Comparison of ENCODE assay signal across 10 mouse cellular contexts in the genomic region with DNA sequence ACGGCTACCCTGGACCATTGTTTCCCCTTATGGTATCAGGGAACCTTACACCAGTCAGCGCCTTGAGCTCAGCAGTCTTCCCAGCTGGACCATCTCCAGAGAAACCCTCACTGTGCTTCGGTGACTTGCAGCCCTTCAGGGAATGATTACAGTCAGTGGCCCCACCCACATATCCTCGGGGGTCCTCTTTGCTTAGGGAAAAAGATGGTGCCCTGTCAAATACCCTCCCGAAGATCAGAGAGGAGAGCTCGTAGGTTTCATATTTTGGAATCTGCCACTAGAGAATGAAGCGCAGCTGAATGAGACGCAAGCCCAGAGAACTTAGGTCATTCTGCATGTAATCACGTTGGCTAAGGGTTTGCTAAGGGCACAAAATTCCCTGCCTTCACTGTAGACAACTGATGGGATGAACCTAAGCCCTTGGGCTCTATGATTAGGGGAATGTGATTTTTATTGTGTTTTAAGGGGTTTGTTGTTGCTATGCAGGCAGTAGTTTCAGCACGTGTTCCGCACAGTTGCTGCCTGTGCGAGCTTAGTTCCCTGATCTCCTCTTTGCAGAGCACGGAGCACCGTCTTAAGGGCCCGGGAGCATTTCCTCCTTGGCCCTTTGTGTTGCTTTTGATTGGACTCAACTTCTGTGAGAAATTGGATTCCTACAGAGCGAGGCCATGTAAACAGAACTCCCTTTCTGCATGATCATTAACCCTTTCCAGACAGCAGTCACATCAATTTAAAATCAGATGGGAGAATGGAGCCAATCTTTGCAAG. TPM values are rescaled to one million over a fixed set of nuclear protein-coding genes. Genes with fewer than 3 reads are reported as not detected.
DNase-seq lines count a peak whose midpoint lies in the region; ATAC-seq and TF ChIP-seq lines count a peak whose summit lies in the region.
"Had no signal": no experiment of that assay in that cellular context is flagged by ENCODE, and none has a peak within 500 bp of the region (broad histone marks: within the 10 kb centered on the region; RNA-seq: fewer than 3 reads in every experiment).

No protein-coding gene starts in this region.

- WGBS in liver, embryonic 11.5 days: 31% methylated on average over 16 of the region's 16 CpGs
- 14% methylated on average over 16 of the region's 16 CpGs for WGBS in liver, postnatal 0 days (ENCODE audit: insufficient replicate concordance)
- WGBS in forebrain, embryonic 15.5 days: 4% methylated on average over 16 of the region's 16 CpGs
- 3% methylated on average over 16 of the region's 16 CpGs for WGBS in limb, embryonic 14.5 days
- WGBS in stomach, embryonic 15.5 days: 5% methylated on average over 16 of the region's 16 CpGs

- H3K36me3 ChIP-seq in liver, embryonic 11.5 days (ENCODE audit: control insufficient read depth, insufficient read depth, low read length): no peaks in the 10 kb centered on the region
- no peaks in the 10 kb centered on the region for H3K36me3 ChIP-seq in liver, postnatal 0 days (replicated peaks; ENCODE audit: insufficient read depth, low read length)
- H3K36me3 ChIP-seq in forebrain, embryonic 15.5 days: no peaks in the 10 kb centered on the region
- H3K36me3 ChIP-seq in limb, embryonic 14.5 days (ENCODE audit: control insufficient read depth, insufficient read depth, low read length): no peaks in the 10 kb centered on the region
- H3K36me3 ChIP-seq in stomach, embryonic 15.5 days: no peaks in the 10 kb centered on the region

- no peak for TF ChIP-seq CTCF in liver, postnatal 0 days (IDR thresholded peaks at IDR 0.05; ENCODE audit: low read depth)

- no peak for TF ChIP-seq EP300 in liver, postnatal 0 days (IDR thresholded peaks at IDR 0.05; ENCODE audit: low read depth)

- peaks cover 3% of the 10 kb centered on the region; the same call in 1 of the 2 replicates for H3K4me1 ChIP-seq in liver, embryonic 11.5 days (replicated peaks; ENCODE audit: control insufficient read depth, insufficient read depth, low read length)
- H3K4me1 ChIP-seq in liver, postnatal 0 days (ENCODE audit: insufficient read depth): peaks cover 3% of the 10 kb centered on the region; the same call in 1 of the 2 replicates
- H3K4me1 ChIP-seq in forebrain, embryonic 15.5 days: peaks cover 8% of the 10 kb centered on the region; the same call in 1 of the 2 replicates
- peaks cover 20% of the 10 kb centered on the region for H3K4me1 ChIP-seq in limb, embryonic 14.5 days (ENCODE audit: control insufficient read depth, insufficient read depth, low read length)
- H3K4me1 ChIP-seq in stomach, embryonic 15.5 days: peaks cover 13% of the 10 kb centered on the region

- no peak for DNase-seq in liver, embryonic 11.5 days (ENCODE audit: low spot score)
- no peak for DNase-seq in liver, postnatal 0 days
- no peak for DNase-seq in limb, embryonic 14.5 days (ENCODE audit: low spot score)
- no peak for DNase-seq in gastrocnemius, adult 8-10 months (ENCODE audit: low spot score in 2 of 2)
- no peak for DNase-seq in cerebellum, adult 8-10 months
- no peak for DNase-seq in adrenal gland, adult 2 months
- DNase-seq: cerebellum, adult 11 months; kidney, postnatal 25 days had no signal

- H3K27ac ChIP-seq in liver, embryonic 11.5 days (ENCODE audit: low read depth, low read length): no peak overlapping the region
- no peak overlapping the region for H3K27ac ChIP-seq in liver, postnatal 0 days (ENCODE audit: low read depth)
- H3K27ac ChIP-seq in forebrain, embryonic 15.5 days (replicated peaks): no peak overlapping the region
- H3K27ac ChIP-seq in limb, embryonic 14.5 days (replicated peaks; ENCODE audit: low read depth, low read length): 0 out of 2 replicates have a peak overlapping the region, but pooled peaks have one; percentile 38
- 0 out of 2 replicates have a peak overlapping the region, but pooled peaks have one; percentile 41 for H3K27ac ChIP-seq in stomach, embryonic 15.5 days

- no peak for ATAC-seq in liver, embryonic 11.5 days (replicated peaks; ENCODE audit: low FRiP score)
- no peak for ATAC-seq in liver, postnatal 0 days
- ATAC-seq in forebrain, embryonic 15.5 days (replicated peaks): no peak
- ATAC-seq in limb, embryonic 14.5 days (ENCODE audit: low FRiP score, low read depth): peak; percentile 41; the same call in 1 of the 2 replicates
- ATAC-seq in stomach, embryonic 15.5 days (ENCODE audit: insufficient read depth, low FRiP score, low read depth): peak; percentile 22; the same call in 1 of the 2 replicates

- H3K27me3 ChIP-seq in liver, embryonic 11.5 days (replicated peaks; ENCODE audit: control insufficient read depth, insufficient read depth, low read length): no peaks in the 10 kb centered on the region; the same call in 1 of the 2 replicates
- H3K27me3 ChIP-seq in liver, postnatal 0 days (ENCODE audit: insufficient read depth, low read length): no peaks in the 10 kb centered on the region
- H3K27me3 ChIP-seq in forebrain, embryonic 15.5 days: no peaks in the 10 kb centered on the region
- no peaks in the 10 kb centered on the region for H3K27me3 ChIP-seq in limb, embryonic 14.5 days (ENCODE audit: control insufficient read depth, insufficient read depth, low read length)
- H3K27me3 ChIP-seq in stomach, embryonic 15.5 days (replicated peaks): no peaks in the 10 kb centered on the region

- no peaks in the 10 kb centered on the region for H3K9me3 ChIP-seq in liver, embryonic 11.5 days (ENCODE audit: control insufficient read depth, low read length)
- no peaks in the 10 kb centered on the region for H3K9me3 ChIP-seq in liver, postnatal 0 days (ENCODE audit: low read length)
- no peaks in the 10 kb centered on the region for H3K9me3 ChIP-seq in forebrain, embryonic 15.5 days
- H3K9me3 ChIP-seq in limb, embryonic 14.5 days (ENCODE audit: control insufficient read depth, low read length): no peaks in the 10 kb centered on the region
- no peaks in the 10 kb centered on the region for H3K9me3 ChIP-seq in stomach, embryonic 15.5 days

- no peak overlapping the region for H3K4me3 ChIP-seq in liver, embryonic 11.5 days (ENCODE audit: low read depth, low read length)
- no peak overlapping the region for H3K4me3 ChIP-seq in liver, postnatal 0 days (ENCODE audit: low read depth, low read length)
- H3K4me3 ChIP-seq in forebrain, embryonic 15.5 days: peak overlapping the region; percentile 16
- H3K4me3 ChIP-seq in limb, embryonic 14.5 days (replicated peaks; ENCODE audit: low read length): peak overlapping the region; percentile 16
- H3K4me3 ChIP-seq in stomach, embryonic 15.5 days (replicated peaks): peak overlapping the region; percentile 18

- no peak overlapping the region for H3K9ac ChIP-seq in liver, embryonic 11.5 days (ENCODE audit: low read depth, low read length)
- no peak overlapping the region for H3K9ac ChIP-seq in liver, postnatal 0 days (replicated peaks)
- no peak overlapping the region for H3K9ac ChIP-seq in forebrain, embryonic 15.5 days (replicated peaks)
- no peak overlapping the region for H3K9ac ChIP-seq in limb, embryonic 14.5 days (ENCODE audit: low read depth, low read length, severe bottlenecking)
- no peak overlapping the region for H3K9ac ChIP-seq in stomach, embryonic 15.5 days

- TF ChIP-seq POLR2A in limb, embryonic 14.5 days (IDR thresholded peaks at IDR 0.05; ENCODE audit: borderline replicate concordance, extremely low read depth, insufficient read depth, insufficient read length): no peak

- H3K4me2 ChIP-seq in liver, embryonic 11.5 days: peak overlapping the region; percentile 24
- no peak overlapping the region for H3K4me2 ChIP-seq in liver, postnatal 0 days (ENCODE audit: low read depth, low read length)
- peak overlapping the region; percentile 40 for H3K4me2 ChIP-seq in forebrain, embryonic 15.5 days (replicated peaks)
- peak overlapping the region; percentile 37 for H3K4me2 ChIP-seq in limb, embryonic 14.5 days (replicated peaks; ENCODE audit: low read depth, low read length, severe bottlenecking)
- H3K4me2 ChIP-seq in stomach, embryonic 15.5 days: peak overlapping the region; percentile 52

RNA-seq across cellular contexts. Expression of a gene that starts 21.7 kb away (rescaled TPM):
- 47.3 and 54.6 TPM in 2 replicates for polyA plus RNA-seq in liver, embryonic 11.5 days (2014; fragmentation: Nextera tagmentation; extraction: Ambion mirVana)
- polyA plus RNA-seq in liver, postnatal 0 days (2015; fragmentation: Nextera tagmentation; extraction: Ambion mirVana): 8.3 and 9.1 TPM in 2 replicates
- polyA plus RNA-seq in forebrain, embryonic 15.5 days (2015; fragmentation: Nextera tagmentation; extraction: Ambion mirVana): 33.1 and 35.8 TPM in 2 replicates
- polyA plus RNA-seq in limb, embryonic 14.5 days (2012; rRNA removed): 27.1 and 27.7 TPM in 2 replicates
- polyA plus RNA-seq in limb, embryonic 14.5 days (2014; fragmentation: Nextera tagmentation; extraction: Ambion mirVana): 26.7 and 26.9 TPM in 2 replicates
- 24.1 and 26.9 TPM in 2 replicates for polyA plus RNA-seq in stomach, embryonic 15.5 days (2015; fragmentation: Nextera tagmentation; extraction: Ambion mirVana)
- 10 to 100 TPM; 19.5 to 20.6 (median 19.7) TPM for total RNA-seq in gastrocnemius, adult 8-10 months (2022)
- 10 to 100 TPM; 45.3 to 47.9 TPM for total RNA-seq in adrenal gland, adult 2 months (2021)
- 27.3 and 30.4 TPM in 2 replicates for polyA plus RNA-seq in adrenal gland, adult 2 months (2012; rRNA removed)

Comparison
In these comparisons a context has a peak if more than half of its experiments do, and no peak if none do; other contexts are left out.
1. ATAC-seq: peak in limb, embryonic 14.5 days (single experiment) and stomach, embryonic 15.5 days (single experiment); none in liver, embryonic 11.5 days (single experiment), liver, postnatal 0 days (single experiment) and forebrain, embryonic 15.5 days (single experiment).
2. H3K27ac ChIP-seq: peak in limb, embryonic 14.5 days (single experiment) and stomach, embryonic 15.5 days (single experiment); none in liver, embryonic 11.5 days (single experiment), liver, postnatal 0 days (single experiment) and forebrain, embryonic 15.5 days (single experiment).
3. H3K4me3 ChIP-seq: peak in forebrain, embryonic 15.5 days (single experiment), limb, embryonic 14.5 days (single experiment) and stomach, embryonic 15.5 days (single experiment); none in liver, embryonic 11.5 days (single experiment) and liver, postnatal 0 days (single experiment).